Mouse (Mus musculus) liver, embryonic 16.5 days (tissue): ENCODE data around the gene Nr6a1. TPM values are rescaled to one million over a fixed set of nuclear protein-coding genes. Genes with fewer than 3 reads are reported as not detected.

Experiments
- ATAC-seq: fragments of 200-750 bp; cut with Nextera tagmentation; 2 replicates; pipeline ENCODE4 v1.8.0; 2017; ENCODE audit warnings: low read depth, mild to moderate bottlenecking, moderate number of reproducible peaks, moderate library complexity
- H3K27ac ChIP-seq: fragments of 300-500 bp; sonication (generic); 2 replicates; pipeline ENCODE4 v1.5.1; 2014; ENCODE audit warnings: mild to moderate bottlenecking, low read length
- H3K27me3 ChIP-seq: fragments of 300-500 bp; sonication (generic); 2 replicates; pipeline ENCODE4 v1.6.1; 2014; ENCODE audit warnings: low read depth, low read length, mixed read lengths; ENCODE audit not compliant: control insufficient read depth, insufficient read depth
- H3K36me3 ChIP-seq: fragments of 300-500 bp; sonication (generic); 2 replicates; pipeline ENCODE4 v1.6.1; 2014; ENCODE audit warnings: mild to moderate bottlenecking; ENCODE audit not compliant: control insufficient read depth, insufficient read depth
- H3K4me1 ChIP-seq: fragments of 300-500 bp; sonication (generic); 2 replicates; pipeline ENCODE4 v1.6.1; 2014; ENCODE audit warnings: low read depth, low read length, mixed read lengths; ENCODE audit not compliant: control insufficient read depth
- H3K4me2 ChIP-seq: fragments of 300-500 bp; sonication (generic); 2 replicates; pipeline ENCODE4 v1.6.1; 2014; ENCODE audit warnings: low read depth, low read length, mixed read lengths
- H3K4me3 ChIP-seq: fragments of 300-500 bp; sonication (generic); 2 replicates; pipeline ENCODE4 v1.5.1; 2014; ENCODE audit warnings: low read depth, mild to moderate bottlenecking, low read length
- H3K9ac ChIP-seq: fragments of 300-500 bp; sonication (generic); 2 replicates; pipeline ENCODE4 v1.6.1; 2014; ENCODE audit warnings: low read depth, low read length
- H3K9me3 ChIP-seq: fragments of 300-500 bp; sonication (generic); replicated peaks from 2 replicates; pipeline ENCODE4 v1.6.1; 2016; ENCODE audit warnings: low read length; ENCODE audit not compliant: control insufficient read depth
- WGBS: fragments of 180-500 bp; shearing (Covaris S2); extraction: QIAGEN DNeasy Blood & Tissue Kit; methylation state at CpG from one replicate; pipeline ENCODE4 v1.1.7; 2014; ENCODE audit not compliant: insufficient replicate concordance; 5-methylcytosine and 5-hydroxymethylcytosine counted together
- polyA plus RNA-seq: library from polyadenylated mRNA; unstranded; fragments of >200 nt; fragmentation: Nextera tagmentation; extraction: Ambion mirVana; gene quantifications from 2 replicates; pipeline ENCODE4 v1.2.1, GENCODE M21; 2015

The Nr6a1 gene
- polyA plus RNA-seq, 1 experiment from 2014 or later, result 0.94 TPM

DNA sequence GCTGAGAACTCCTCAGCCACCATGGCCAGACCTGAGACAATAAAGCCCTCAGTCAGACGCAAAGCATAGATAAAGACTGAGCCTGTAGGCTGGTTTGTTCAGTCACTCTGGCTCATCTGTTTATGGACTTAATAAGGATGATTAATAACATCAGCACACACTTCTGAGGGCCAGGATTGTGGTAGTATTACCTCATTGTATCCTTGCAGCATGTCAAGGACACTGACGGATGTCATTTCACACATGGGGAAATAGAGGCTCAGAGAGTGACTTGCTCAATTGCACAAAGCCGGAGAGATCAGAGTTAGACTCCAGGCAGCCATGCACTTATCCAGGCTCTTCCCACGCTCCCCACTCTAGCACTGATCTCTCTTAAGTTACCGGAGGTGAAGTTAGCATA lies 228.9 kb downstream of the Nr6a1 start:
- WGBS, result 61% methylated on average over 5 of the region's 5 CpGs
- Histone ChIP-seq H3K4me2 (no peak overlapping the region), H3K36me3 (no peaks in the 10 kb centered on the region), H3K27ac (no peak overlapping the region), H3K9ac (no peak overlapping the region), H3K27me3 (no peaks in the 10 kb centered on the region; the same call in 1 of the 2 replicates), H3K4me1 (no peaks in the 10 kb centered on the region), H3K4me3 (no peak overlapping the region), H3K9me3 (no peaks in the 10 kb centered on the region)
- ATAC-seq, result no peak

GRCm38 (mm10) chr2:38697128-38698120 lies 230.1 kb downstream of the Nr6a1 start:
- no peak for ATAC-seq
- Histone ChIP-seq H3K9ac (no peak overlapping the region), H3K4me2 (no peak overlapping the region), H3K9me3 (no peaks in the 10 kb centered on the region), H3K27me3 (no peaks in the 10 kb centered on the region; the same call in 1 of the 2 replicates), H3K27ac (no peak overlapping the region), H3K4me3 (no peak overlapping the region), H3K36me3 (no peaks in the 10 kb centered on the region), H3K4me1 (no peaks in the 10 kb centered on the region)
- WGBS, result 55% methylated on average over 27 of the region's 27 CpGs

GRCm38 (mm10) chr2:38695770-38696169 lies 231.7 kb downstream of the Nr6a1 start:
- no peaks in the 10 kb centered on the region for H3K4me1 ChIP-seq
- no peak overlapping the region for H3K27ac ChIP-seq
- no peak overlapping the region for H3K4me3 ChIP-seq
- H3K27me3 ChIP-seq, result no peaks in the 10 kb centered on the region; the same call in 1 of the 2 replicates
- 61% methylated on average over 9 of the region's 9 CpGs for WGBS
- no peaks in the 10 kb centered on the region for H3K36me3 ChIP-seq
- H3K9ac ChIP-seq, result no peak overlapping the region
- H3K4me2 ChIP-seq, result no peak overlapping the region
- H3K9me3 ChIP-seq, result no peaks in the 10 kb centered on the region
- no peak for ATAC-seq

- Histone ChIP-seq H3K27ac (no peak overlapping the region), H3K36me3 (no peaks in the 10 kb centered on the region), H3K4me1 (no peaks in the 10 kb centered on the region), H3K9me3 (no peaks in the 10 kb centered on the region), H3K27me3 (peaks cover 4% of the 10 kb centered on the region; the same call in 1 of the 2 replicates), H3K4me2 (no peak overlapping the region), H3K4me3 (no peak overlapping the region), H3K9ac (no peak overlapping the region)
- 14% methylated on average over 8 of the region's 8 CpGs for WGBS
- no peak for ATAC-seq
Measured at GRCm38 (mm10) chr2:38691542-38691941, 235.9 kb downstream of the Nr6a1 start.

- WGBS, result 44% methylated on average over 1 of the region's 1 CpGs
- H3K9ac ChIP-seq, result no peak overlapping the region
- no peaks in the 10 kb centered on the region for H3K9me3 ChIP-seq
- H3K36me3 ChIP-seq, result no peaks in the 10 kb centered on the region
- H3K27me3 ChIP-seq, result peaks cover 4% of the 10 kb centered on the region; the same call in 1 of the 2 replicates
- no peak overlapping the region for H3K27ac ChIP-seq
- H3K4me2 ChIP-seq, result no peak overlapping the region
- no peak overlapping the region for H3K4me3 ChIP-seq
- H3K4me1 ChIP-seq, result no peaks in the 10 kb centered on the region
- ATAC-seq, result no peak
Measured at GRCm38 (mm10) chr2:38689881-38690280, 237.6 kb downstream of the Nr6a1 start.

DNA sequence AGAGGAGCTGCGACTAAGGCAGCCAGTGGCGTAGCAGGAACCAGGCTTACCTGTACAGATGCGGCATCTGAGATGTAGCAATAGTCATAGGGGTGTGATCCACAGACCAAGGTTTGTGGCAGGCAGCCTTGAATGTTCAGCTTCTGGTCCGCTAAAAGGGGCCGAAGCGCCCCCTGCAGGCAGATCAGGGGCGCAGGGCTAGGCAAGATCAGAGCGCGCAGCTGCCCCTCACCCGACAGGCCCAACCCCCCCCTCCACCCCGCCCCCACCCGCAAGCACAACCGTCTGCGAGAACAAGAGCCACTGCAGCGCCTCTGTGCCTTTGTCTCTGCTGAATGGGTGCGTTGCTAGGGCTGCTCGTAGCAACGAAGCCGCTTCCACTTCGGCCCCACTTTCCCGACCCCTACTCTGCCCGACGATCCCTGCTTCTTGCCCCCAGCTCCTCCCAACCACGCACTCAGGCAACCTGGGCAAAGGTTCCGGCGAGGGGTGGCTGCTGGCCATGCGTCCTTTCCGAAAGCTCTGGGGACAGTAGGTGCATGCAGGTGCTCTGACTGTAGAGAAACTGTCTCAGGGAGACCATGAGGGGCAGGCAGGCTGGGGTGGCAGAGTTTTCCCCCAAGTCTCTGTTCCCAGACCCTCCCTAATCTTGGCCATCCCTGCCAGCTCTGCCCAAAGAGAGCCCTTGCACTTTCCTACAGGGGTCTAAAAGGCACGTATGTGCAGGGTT lies 238.5 kb downstream of the Nr6a1 start:
- no peak overlapping the region for H3K9ac ChIP-seq
- H3K4me1 ChIP-seq, result no peaks in the 10 kb centered on the region
- no peak overlapping the region for H3K27ac ChIP-seq
- H3K27me3 ChIP-seq, result peaks cover 4% of the 10 kb centered on the region; the same call in 1 of the 2 replicates
- 5% methylated on average over 29 of the region's 29 CpGs for WGBS
- H3K4me3 ChIP-seq, result peak overlapping the region; percentile 26
- H3K36me3 ChIP-seq, result no peaks in the 10 kb centered on the region
- no peak for ATAC-seq
- H3K9me3 ChIP-seq, result no peaks in the 10 kb centered on the region
- H3K4me2 ChIP-seq, result peak overlapping the region; percentile 44

DNA sequence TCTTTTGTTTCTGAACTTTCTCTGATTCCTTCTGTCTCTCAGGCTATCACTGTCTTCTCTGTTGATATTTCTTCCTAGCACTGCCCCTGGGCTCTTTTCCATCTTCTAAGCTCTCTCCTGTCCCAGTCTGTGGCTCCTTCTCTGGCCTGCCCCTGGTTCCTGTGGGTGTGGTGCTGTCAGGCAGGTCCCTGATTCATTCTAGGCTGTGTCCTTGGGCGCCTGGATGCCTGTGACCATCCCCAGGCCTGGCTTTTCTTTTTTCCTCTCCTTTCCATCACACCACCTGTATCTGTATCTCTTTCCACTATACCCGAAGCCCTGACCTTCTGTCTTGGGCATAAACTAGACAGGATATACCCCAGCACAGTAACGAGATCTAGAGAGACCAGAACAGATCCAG lies 241.7 kb downstream of the Nr6a1 start:
- Histone ChIP-seq H3K4me3 (no peak overlapping the region), H3K4me1 (no peaks in the 10 kb centered on the region; the same call in 1 of the 2 replicates), H3K9me3 (no peaks in the 10 kb centered on the region), H3K9ac (no peak overlapping the region), H3K36me3 (no peaks in the 10 kb centered on the region), H3K4me2 (no peak overlapping the region), H3K27me3 (peaks cover 4% of the 10 kb centered on the region; the same call in 1 of the 2 replicates), H3K27ac (no peak overlapping the region)
- 42% methylated on average over 3 of the region's 3 CpGs for WGBS
- ATAC-seq, result no peak

DNA sequence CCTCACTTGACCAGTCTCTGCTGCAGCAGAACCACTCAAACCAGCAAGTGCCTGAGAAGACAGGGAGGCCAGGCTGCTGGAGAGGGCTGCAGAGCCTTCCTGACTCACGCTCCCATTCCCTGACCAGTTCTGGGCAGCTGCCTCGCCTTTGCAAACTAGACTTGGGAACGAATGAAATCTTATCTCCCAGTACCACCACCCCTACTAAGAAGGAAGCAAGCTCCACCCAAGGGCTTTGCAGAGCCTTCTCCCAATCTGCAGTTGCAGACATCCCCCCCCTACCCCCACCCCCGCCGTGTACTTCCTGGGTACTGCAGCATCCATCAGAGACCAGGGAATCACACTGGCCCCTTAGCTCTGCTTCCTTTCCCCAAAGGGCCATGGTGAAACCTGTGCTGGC lies 244.4 kb downstream of the Nr6a1 start:
- H3K36me3 ChIP-seq, result no peaks in the 10 kb centered on the region
- no peak overlapping the region for H3K27ac ChIP-seq
- H3K27me3 ChIP-seq, result no peaks in the 10 kb centered on the region
- no peaks in the 10 kb centered on the region for H3K9me3 ChIP-seq
- WGBS, result 17% methylated on average over 5 of the region's 5 CpGs
- ATAC-seq, result 0 out of 2 replicates have a peak, but pooled peaks have one; percentile 19
- no peak overlapping the region for H3K4me3 ChIP-seq
- H3K9ac ChIP-seq, result no peak overlapping the region
- no peak overlapping the region for H3K4me2 ChIP-seq
- H3K4me1 ChIP-seq, result no peaks in the 10 kb centered on the region; the same call in 1 of the 2 replicates
